Mouse (Mus musculus) hindbrain, postnatal 0 days (tissue): ENCODE data around the gene Atoh8. TPM values are rescaled to one million over a fixed set of nuclear protein-coding genes. Genes with fewer than 3 reads are reported as not detected.

Experiments
- ATAC-seq: fragments of 200-750 bp; cut with Nextera tagmentation; 2 replicates; pipeline ENCODE4 v1.8.0; 2017; ENCODE audit warnings: mild to moderate bottlenecking, moderate TSS enrichment, moderate library complexity
- DNase-seq: peaks from one replicate; pipeline ENCODE4 v3.0.0-alpha.2; 2015; ENCODE audit warnings: low spot score
- H3K27ac ChIP-seq: fragments of 300-500 bp; sonication (generic); 2 replicates; pipeline ENCODE4 v1.5.1; 2014; ENCODE audit warnings: mild to moderate bottlenecking
- H3K27me3 ChIP-seq: fragments of 300-500 bp; sonication (generic); 2 replicates; pipeline ENCODE4 v1.6.1; 2014; ENCODE audit warnings: low read length, mixed read lengths; ENCODE audit not compliant: insufficient read depth
- H3K36me3 ChIP-seq: fragments of 300-500 bp; sonication (generic); 2 replicates; pipeline ENCODE4 v1.6.1; 2014; ENCODE audit warnings: low read length, mixed read lengths; ENCODE audit not compliant: insufficient read depth
- H3K4me1 ChIP-seq: fragments of 300-500 bp; sonication (generic); 2 replicates; pipeline ENCODE4 v1.6.1; 2014; ENCODE audit warnings: antibody characterized with exemption, low read length, mixed read lengths; ENCODE audit not compliant: insufficient read depth
- H3K4me2 ChIP-seq: fragments of 300-500 bp; sonication (generic); 2 replicates; pipeline ENCODE4 v1.6.1; 2014; ENCODE audit warnings: low read depth, mild to moderate bottlenecking, low read length, moderate library complexity, mixed read lengths
- H3K4me3 ChIP-seq: fragments of 300-500 bp; sonication (generic); 2 replicates; pipeline ENCODE4 v1.5.1; 2014; ENCODE audit warnings: low read length
- H3K9ac ChIP-seq: fragments of 300-500 bp; sonication (generic); replicated peaks from 2 replicates; pipeline ENCODE4 v1.6.1; 2014; ENCODE audit warnings: mild to moderate bottlenecking, low read length, moderate library complexity, mixed read lengths
- H3K9me3 ChIP-seq: fragments of 300-500 bp; sonication (generic); 2 replicates; pipeline ENCODE4 v1.6.1; 2016; ENCODE audit warnings: low read length, mixed read lengths
- CTCF ChIP-seq: IDR thresholded peaks from 2 replicates; pipeline ENCODE4 v1.5.1; 2016; ENCODE audit warnings: antibody characterized with exemption, control low read depth, low read depth
- WGBS: fragments of 180-500 bp; shearing (Covaris S2); extraction: QIAGEN DNeasy Blood & Tissue Kit; methylation state at CpG from one replicate; pipeline ENCODE4 v1.1.7; 2014; 5-methylcytosine and 5-hydroxymethylcytosine counted together
- polyA plus RNA-seq: library from polyadenylated mRNA; unstranded; fragments of >200 nt; fragmentation: Nextera tagmentation; extraction: Ambion mirVana; gene quantifications from 2 replicates; pipeline ENCODE4 v1.2.1, GENCODE M21; 2015
- total RNA-seq: library from RNA; depleted of rRNA; stranded (reverse); fragments of >200 nt; gene quantifications from 2 replicates; pipeline ENCODE4 v1.2.3, GENCODE M21; 2014; rRNA removed

The Atoh8 gene
- total RNA-seq (6.5 and 8.1 TPM in 2 replicates), polyA plus RNA-seq (3.8 and 5.2 TPM in 2 replicates)

GRCm38 (mm10) chr6:72235098-72235806, at the start of gene Atoh8:
Gene Atoh8, minus strand, starts transcription at chr6:72235577.
- H3K27me3 ChIP-seq, result peaks cover 35% of the 10 kb centered on the region; the same call in 1 of the 2 replicates
- H3K9me3 ChIP-seq, result no peaks in the 10 kb centered on the region
- no peak for TF ChIP-seq CTCF
- H3K9ac ChIP-seq, result peak within 1 kb of the TSS; percentile 44
- H3K4me3 ChIP-seq, result peak within 1 kb of the TSS; percentile 58
- peak; percentile 42 for DNase-seq
- H3K4me2 ChIP-seq, result peak within 1 kb of the TSS; percentile 99
- WGBS, result 2% methylated on average over 65 of the region's 68 CpGs
- peak within 1 kb of the TSS; percentile 42; the same call in 1 of the 2 replicates for H3K27ac ChIP-seq
- H3K4me1 ChIP-seq, result peaks cover 10% of the 10 kb centered on the region; the same call in 1 of the 2 replicates
- peak; percentile 32; the same call in 1 of the 2 replicates for ATAC-seq
- H3K36me3 ChIP-seq, result no peaks in the 10 kb centered on the region

- ATAC-seq, result peak; percentile 61; the same call in 1 of the 2 replicates
- H3K4me2 ChIP-seq, result no peak overlapping the region
- H3K9ac ChIP-seq, result no peak overlapping the region
- no peaks in the 10 kb centered on the region for H3K27me3 ChIP-seq
- DNase-seq, result peak; percentile 56
- 25% methylated on average over 4 of the region's 4 CpGs for WGBS
- TF ChIP-seq CTCF, result peak; percentile 75
- no peaks in the 10 kb centered on the region for H3K36me3 ChIP-seq
- H3K4me1 ChIP-seq, result no peaks in the 10 kb centered on the region
- H3K27ac ChIP-seq, result no peak overlapping the region
- no peak overlapping the region for H3K4me3 ChIP-seq
- H3K9me3 ChIP-seq, result no peaks in the 10 kb centered on the region
These were observed 48.5 kb upstream of the Atoh8 start for GRCm38 (mm10) chr6:72283914-72284313.

GRCm38 (mm10) chr6:72280410-72280998, 45.1 kb upstream of the Atoh8 start:
- DNase-seq (no peak), ATAC-seq (no peak)
- no peaks in the 10 kb centered on the region for H3K9me3 ChIP-seq
- no peak overlapping the region for H3K4me3 ChIP-seq
- TF ChIP-seq CTCF, result no peak
- no peak overlapping the region for H3K9ac ChIP-seq
- WGBS, result 83% methylated on average over 7 of the region's 7 CpGs
- no peaks in the 10 kb centered on the region for H3K27me3 ChIP-seq
- no peaks in the 10 kb centered on the region for H3K36me3 ChIP-seq
- H3K4me2 ChIP-seq, result no peak overlapping the region
- no peak overlapping the region for H3K27ac ChIP-seq
- H3K4me1 ChIP-seq, result no peaks in the 10 kb centered on the region

- Histone ChIP-seq H3K9me3 (no peaks in the 10 kb centered on the region), H3K27ac (no peak overlapping the region), H3K9ac (no peak overlapping the region), H3K27me3 (no peaks in the 10 kb centered on the region), H3K4me1 (no peaks in the 10 kb centered on the region), H3K4me3 (no peak overlapping the region), H3K36me3 (no peaks in the 10 kb centered on the region), H3K4me2 (no peak overlapping the region)
- ATAC-seq (no peak), DNase-seq (no peak)
- WGBS, result 87% methylated on average over 7 of the region's 7 CpGs
- TF ChIP-seq CTCF, result no peak
These were observed 44.1 kb upstream of the Atoh8 start for GRCm38 (mm10) chr6:72279505-72279904.

- TF ChIP-seq CTCF, result no peak
- Histone ChIP-seq H3K4me3 (no peak overlapping the region), H3K27me3 (no peaks in the 10 kb centered on the region), H3K9ac (no peak overlapping the region), H3K4me2 (no peak overlapping the region), H3K27ac (no peak overlapping the region), H3K36me3 (no peaks in the 10 kb centered on the region), H3K9me3 (no peaks in the 10 kb centered on the region), H3K4me1 (no peaks in the 10 kb centered on the region)
- 74% methylated on average over 4 of the region's 4 CpGs for WGBS
- DNase-seq (no peak), ATAC-seq (no peak)
These were observed 43.5 kb upstream of the Atoh8 start for GRCm38 (mm10) chr6:72278835-72279234.

- ATAC-seq, result no peak
- Histone ChIP-seq H3K27ac (peak overlapping the region; percentile 11; the same call in 1 of the 2 replicates), H3K36me3 (no peaks in the 10 kb centered on the region)
These were observed 42.3 kb upstream of the Atoh8 start for GRCm38 (mm10) chr6:72277508-72278166.

More at GRCm38 (mm10) chr6:72277508-72278166, 42.3 kb upstream of the Atoh8 start:
- no peak overlapping the region for H3K4me3 ChIP-seq
- DNase-seq, result no peak
- 74% methylated on average over 9 of the region's 9 CpGs for WGBS
- H3K4me2 ChIP-seq, result no peak overlapping the region
- no peaks in the 10 kb centered on the region for H3K9me3 ChIP-seq
- TF ChIP-seq CTCF, result no peak
- no peaks in the 10 kb centered on the region for H3K27me3 ChIP-seq
- H3K9ac ChIP-seq, result no peak overlapping the region
- H3K4me1 ChIP-seq, result no peaks in the 10 kb centered on the region
